Mouse (Mus musculus) urinary bladder, postnatal 36 days (tissue): ENCODE measurements around the gene Grk3.
A peak's percentile ranks its signal among the peaks of the same experiment; 100 is the strongest.

ENCODE experiments used
- DNase-seq, 2 experiments: peaks; one replicate each; pipeline ENCODE4 v3.0.0; 2022; ENCODE audit warnings: low spot score in 2 of 2, mixed read lengths in 1 of 2

Grk3 gene

GRCm38 (mm10) chr5:113015236-113016061 is at the start of gene Grk3:
Gene Grk3 (minus strand): TSS chr5:113015791.
- peak; percentile 41 to 50 for DNase-seq

- DNase-seq = peak; percentile 66 to 77
Measured at GRCm38 (mm10) chr5:113054308-113054707, 38.7 kb upstream of the Grk3 start.

- no peak for DNase-seq
Measured at GRCm38 (mm10) chr5:113050581-113051185, 35.1 kb upstream of the Grk3 start.

GRCm38 (mm10) chr5:113049876-113050275 is 34.3 kb upstream of the Grk3 start:
- DNase-seq = no peak

- DNase-seq = no peak
Measured at GRCm38 (mm10) chr5:113045511-113046273, 30.1 kb upstream of the Grk3 start.

- DNase-seq = peak in 1 of 2 experiments; percentile 26
Measured at GRCm38 (mm10) chr5:113043531-113043930, 27.9 kb upstream of the Grk3 start.

- peak in 1 of 2 experiments; percentile 62 for DNase-seq
Measured at GRCm38 (mm10) chr5:113041567-113042071, 26.0 kb upstream of the Grk3 start.

GRCm38 (mm10) chr5:113040776-113041175 is 25.2 kb upstream of the Grk3 start:
- DNase-seq = no peak

- DNase-seq = no peak
Measured at GRCm38 (mm10) chr5:113038601-113039000, 23.0 kb upstream of the Grk3 start.

- DNase-seq = peak in 1 of 2 experiments; percentile 31
Measured at GRCm38 (mm10) chr5:113035094-113036047, 19.8 kb upstream of the Grk3 start.

GRCm38 (mm10) chr5:113031201-113031754 is 15.7 kb upstream of the Grk3 start:
- no peak for DNase-seq

- no peak for DNase-seq
Measured at GRCm38 (mm10) chr5:113030082-113030481, 14.5 kb upstream of the Grk3 start.

GRCm38 (mm10) chr5:113026706-113027105 is 11.1 kb upstream of the Grk3 start:
- no peak for DNase-seq

GRCm38 (mm10) chr5:113024154-113024764 is 8.7 kb upstream of the Grk3 start:
- peak; percentile 32 to 62 for DNase-seq

GRCm38 (mm10) chr5:113018190-113018589 is 2.6 kb upstream of the Grk3 start:
- no peak for DNase-seq

GRCm38 (mm10) chr5:113017004-113017403 is 1.4 kb upstream of the Grk3 start:
- no peak for DNase-seq

- DNase-seq = peak; percentile 54 to 59
Measured at GRCm38 (mm10) chr5:113014808-113015235, 769 bp downstream of the Grk3 start.

- no peak for DNase-seq
Measured at GRCm38 (mm10) chr5:113014111-113014807, 1.3 kb downstream of the Grk3 start.

GRCm38 (mm10) chr5:113011926-113012325 is 3.7 kb downstream of the Grk3 start:
- no peak for DNase-seq
